Mouse (Mus musculus): ENCODE measurements around the gene Cyb5r1. TPM values are rescaled to one million over a fixed set of nuclear protein-coding genes. Genes with fewer than 3 reads are reported as not detected.
A peak's percentile ranks its signal among the peaks of the same experiment; 100 is the strongest.

Gene Cyb5r1
- total RNA-seq (2021) = 10 to 100 TPM; 21.0 to 33.0 TPM
- long read RNA-seq, experiment 1, transcript Cyb5r1-201 (9 exons, 1,837 nt) = major isoform, 28 of 37 reads
- long read RNA-seq, experiment 1, partial matches to known transcripts = 5 of 37 reads
- long read RNA-seq, experiment 1, other reads (novel, unspliced or antisense) = 4 of 37 reads
- long read RNA-seq, experiment 2, transcript Cyb5r1-201 (9 exons, 1,837 nt) = major isoform, 17 of 27 reads
- long read RNA-seq, experiment 2, partial matches to known transcripts = 4 of 27 reads
- long read RNA-seq, experiment 2, other reads (novel, unspliced or antisense) = 5 of 27 reads

DNA sequence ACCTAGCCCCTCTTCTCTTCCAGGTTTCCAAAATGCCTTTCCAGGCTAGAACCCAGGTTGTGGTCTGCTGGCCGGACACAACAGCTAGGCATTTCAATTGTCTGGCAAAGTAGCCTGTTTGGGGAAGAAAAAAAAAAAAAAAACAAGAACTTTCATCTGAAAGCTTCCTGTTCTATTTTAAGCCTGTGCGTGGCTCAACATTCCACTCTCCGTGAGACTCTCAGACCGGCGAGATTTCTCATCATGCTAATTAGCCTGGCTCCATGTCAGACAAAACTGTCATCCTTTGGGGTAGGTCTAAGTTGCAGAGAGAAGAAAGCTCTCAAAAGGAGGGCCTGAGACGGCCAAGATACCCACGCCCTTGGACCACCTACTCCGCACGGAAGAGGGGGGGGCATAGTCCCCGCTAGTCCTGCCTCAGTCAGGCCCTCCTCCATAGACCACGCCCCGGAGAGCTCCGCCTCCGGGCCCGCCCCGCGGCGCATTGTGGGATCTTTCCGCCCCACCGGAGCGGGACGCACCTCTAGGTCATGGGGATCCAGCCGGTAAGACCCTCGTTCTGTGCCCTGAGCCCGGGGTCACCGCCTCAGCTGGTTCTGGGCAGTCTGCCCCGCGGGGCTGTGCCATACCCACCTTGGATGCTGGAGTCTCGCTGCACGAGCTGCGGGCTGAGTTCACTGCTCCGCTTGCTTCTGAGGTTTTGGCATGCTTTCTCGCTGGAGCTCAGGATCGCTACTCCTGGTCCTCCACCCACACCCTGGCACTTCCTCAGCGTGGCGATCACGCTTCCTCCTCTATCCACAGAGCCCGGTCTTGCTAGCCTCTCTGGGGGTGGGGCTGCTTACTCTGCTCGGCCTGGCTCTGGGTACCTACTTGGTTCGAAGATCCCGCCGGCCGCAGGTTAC lies at the start of gene Cyb5r1:
TSS of gene Cyb5r1 (plus strand) at position 51 of the 905 bp plus-strand sequence.
- DNase-seq = peak; percentile 88

DNA sequence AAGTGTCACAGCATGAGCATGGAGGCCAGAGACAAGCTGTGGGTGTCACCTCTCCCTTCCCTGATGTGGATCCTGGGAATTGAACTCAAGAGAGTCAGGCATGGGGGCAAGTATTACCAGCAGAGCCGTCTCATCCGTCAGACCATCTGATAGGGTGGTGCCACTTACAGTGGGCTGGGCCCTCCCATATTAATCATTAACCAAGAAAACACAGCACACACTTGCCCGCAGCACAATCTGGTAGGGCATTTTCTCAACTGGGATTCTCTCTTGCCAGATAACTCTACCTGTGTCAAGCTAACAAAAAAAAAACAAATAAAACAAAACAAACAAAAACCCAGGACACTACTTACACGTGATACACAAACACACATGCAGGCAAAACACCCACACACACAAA lies 47.9 kb upstream of the Cyb5r1 start:
- DNase-seq = no peak

DNA sequence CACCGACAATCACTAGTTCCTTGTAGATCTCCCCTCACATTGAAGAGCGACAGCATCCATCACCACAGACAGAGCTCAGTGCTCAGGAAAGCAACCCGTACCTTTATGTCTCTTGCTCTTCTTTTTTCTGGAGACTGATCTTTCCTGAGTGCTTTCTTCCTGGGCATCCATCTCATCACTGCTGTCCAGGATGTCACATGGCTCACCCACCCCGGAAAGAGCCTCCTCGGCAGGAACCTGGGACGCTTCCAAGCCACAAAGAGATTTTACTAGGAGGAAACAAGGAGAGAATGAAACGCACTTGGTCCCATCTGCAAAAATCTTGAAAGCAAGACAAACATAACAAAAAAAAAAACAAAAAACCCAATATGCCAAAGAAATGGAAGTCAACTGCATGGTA lies 44.7 kb upstream of the Cyb5r1 start:
- no peak for DNase-seq

DNA sequence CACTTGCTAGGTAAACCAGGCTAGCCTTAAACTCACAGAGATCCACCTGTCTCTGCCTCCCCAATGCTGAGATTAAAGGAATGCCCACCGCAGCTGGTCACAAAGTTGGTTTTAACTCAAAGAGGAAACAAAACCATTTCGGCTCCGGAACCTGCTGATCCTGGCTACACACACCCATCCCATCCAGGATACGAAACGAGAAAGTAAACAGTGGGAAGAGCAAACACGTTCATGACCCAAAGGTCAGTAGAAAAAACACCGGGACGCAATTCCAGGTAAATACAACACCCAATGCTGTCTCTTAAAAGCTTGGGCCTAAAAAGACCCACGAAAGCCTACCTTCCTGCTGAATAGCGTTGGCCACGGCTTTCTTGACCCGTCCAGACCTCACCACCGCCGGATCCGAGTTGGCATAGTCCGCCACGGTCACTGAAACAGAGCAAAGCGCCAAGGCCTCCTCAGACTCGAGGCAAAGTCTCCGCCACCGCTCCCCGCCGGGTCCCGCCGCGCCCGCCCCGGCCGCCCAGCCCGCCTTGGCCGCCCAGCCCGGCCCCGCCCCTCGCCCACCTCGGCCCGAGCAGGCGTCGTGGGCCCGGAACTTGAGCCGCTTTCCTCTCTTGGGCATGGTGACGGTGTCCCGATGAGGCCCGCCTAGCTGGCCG lies 44.0 kb upstream of the Cyb5r1 start:
- DNase-seq = no peak

DNA sequence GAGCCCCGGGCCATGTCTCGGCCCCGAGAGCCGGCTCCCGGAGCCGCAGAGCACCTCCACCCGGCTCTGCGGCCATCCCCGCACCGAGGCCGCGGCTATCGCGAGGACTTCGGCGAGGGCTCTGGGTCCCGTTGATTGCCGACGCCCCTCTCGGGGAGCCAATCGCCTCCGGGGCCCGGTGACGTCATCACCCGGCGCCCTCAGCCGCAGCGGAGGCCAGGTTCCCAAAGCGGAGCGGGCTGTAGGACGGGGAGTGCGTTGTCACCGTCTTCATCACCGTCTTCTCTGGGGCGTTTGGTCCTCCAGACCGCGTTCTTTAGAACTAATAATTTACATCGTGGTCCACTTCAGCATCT lies 43.5 kb upstream of the Cyb5r1 start, which contains the start of gene Tmem183a:
TSS of gene Tmem183a (minus strand) at position 123 of the 356 bp plus-strand sequence.
- peak; percentile 99 for DNase-seq

DNA sequence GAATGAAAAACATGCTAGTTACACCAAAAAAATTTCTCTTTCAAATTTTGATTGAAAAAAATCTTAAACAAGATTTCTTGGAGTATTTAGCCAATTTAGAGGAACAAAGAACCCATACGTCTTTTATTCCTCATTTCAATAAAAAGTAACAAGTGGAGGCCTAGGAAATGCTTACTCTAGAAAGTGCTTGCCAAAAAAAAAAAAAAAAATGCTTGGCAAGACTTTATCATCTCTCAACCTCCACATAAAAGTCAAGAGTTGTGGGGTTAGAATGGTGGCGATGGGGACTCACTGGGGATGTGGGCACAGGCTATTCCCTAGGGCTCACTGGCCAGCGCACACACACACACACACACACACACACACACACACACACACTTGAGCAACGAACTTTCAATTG lies 42.2 kb upstream of the Cyb5r1 start:
- DNase-seq = no peak

DNA sequence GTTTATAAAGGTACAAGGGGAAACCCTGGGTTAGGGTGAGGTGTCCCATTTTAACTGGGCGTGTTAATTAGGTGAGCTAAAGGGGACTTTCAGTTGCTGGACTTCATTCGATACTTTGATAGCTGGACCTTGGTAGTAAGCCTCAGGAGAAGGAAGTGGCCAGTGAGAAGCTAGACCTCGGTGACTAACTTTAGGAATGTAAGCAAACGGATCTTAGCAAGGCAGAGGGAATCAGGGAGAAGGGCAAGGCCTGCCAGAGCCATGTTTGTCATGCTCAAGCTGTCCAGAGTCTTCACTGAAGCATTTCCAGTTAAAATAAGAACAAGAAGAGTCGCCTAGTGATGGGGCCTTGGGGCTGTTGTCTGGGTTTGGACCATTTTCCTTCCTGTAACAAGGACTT lies 39.9 kb upstream of the Cyb5r1 start:
- no peak for DNase-seq

DNA sequence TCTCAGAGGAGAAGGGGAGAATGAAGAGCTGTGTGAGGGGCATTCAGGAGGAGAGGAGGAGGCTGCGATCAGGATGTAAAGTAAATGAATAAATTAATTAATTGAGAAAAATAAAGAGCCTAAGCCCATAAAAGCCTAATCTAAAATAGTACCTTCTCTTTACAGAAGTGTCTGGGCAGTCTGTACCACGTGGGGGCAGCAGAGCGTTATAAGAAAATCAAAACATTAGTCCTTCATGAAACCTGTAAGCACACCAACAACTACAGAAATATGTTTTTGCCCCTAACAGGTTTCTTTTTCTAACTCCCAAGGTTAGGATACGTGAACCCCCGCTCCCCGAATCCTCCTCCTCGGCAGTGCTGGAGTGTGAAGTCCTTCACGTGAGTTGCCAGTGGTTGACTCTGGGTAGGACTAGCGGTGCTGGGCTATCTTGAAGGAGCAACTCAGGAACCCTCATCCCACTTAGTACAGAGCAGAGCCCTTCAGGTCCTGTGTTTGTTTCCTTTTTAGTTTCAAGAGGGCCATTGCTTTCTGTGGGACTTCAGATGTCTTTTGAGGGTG lies 36.5 kb upstream of the Cyb5r1 start:
- peak; percentile 82 for DNase-seq

DNA sequence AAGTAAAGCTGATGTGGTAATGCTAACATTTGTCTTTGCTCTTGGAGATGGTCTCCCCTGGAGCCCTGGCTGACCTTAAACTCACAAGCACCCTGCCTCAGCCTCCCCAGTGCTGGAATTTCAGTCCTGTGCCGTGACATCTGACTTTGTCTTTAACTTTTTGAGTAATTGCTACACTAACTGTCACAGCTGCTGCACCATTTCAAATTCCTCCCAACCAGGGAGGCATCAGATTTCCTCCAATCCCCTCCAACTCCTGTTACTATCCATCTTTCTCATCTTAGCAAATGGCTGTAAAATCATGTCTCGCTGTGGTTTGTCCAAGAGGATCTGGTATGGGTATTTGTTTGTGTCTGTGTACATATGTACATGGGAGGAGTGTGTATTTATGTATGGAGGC lies 31.2 kb upstream of the Cyb5r1 start:
- DNase-seq = no peak

DNA sequence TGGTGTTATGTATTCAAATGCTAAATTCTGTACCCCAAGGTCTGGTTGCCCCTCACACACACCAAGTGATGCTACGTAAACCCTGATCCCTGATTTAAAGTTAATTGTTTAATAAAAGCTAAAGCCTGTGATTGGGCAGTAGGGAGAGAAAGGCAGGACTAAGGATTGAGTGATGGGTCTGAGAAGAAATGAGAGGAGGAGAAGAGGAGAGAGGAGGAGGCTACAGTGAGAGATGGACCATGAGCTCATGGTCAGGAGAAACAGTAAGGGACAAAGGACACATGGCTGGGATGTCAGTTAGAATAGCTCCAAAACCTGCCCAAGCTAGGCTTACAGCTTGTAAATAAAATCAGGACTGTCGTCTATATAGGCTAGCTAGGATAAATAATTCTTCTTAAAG lies 24.3 kb upstream of the Cyb5r1 start:
- no peak for DNase-seq

DNA sequence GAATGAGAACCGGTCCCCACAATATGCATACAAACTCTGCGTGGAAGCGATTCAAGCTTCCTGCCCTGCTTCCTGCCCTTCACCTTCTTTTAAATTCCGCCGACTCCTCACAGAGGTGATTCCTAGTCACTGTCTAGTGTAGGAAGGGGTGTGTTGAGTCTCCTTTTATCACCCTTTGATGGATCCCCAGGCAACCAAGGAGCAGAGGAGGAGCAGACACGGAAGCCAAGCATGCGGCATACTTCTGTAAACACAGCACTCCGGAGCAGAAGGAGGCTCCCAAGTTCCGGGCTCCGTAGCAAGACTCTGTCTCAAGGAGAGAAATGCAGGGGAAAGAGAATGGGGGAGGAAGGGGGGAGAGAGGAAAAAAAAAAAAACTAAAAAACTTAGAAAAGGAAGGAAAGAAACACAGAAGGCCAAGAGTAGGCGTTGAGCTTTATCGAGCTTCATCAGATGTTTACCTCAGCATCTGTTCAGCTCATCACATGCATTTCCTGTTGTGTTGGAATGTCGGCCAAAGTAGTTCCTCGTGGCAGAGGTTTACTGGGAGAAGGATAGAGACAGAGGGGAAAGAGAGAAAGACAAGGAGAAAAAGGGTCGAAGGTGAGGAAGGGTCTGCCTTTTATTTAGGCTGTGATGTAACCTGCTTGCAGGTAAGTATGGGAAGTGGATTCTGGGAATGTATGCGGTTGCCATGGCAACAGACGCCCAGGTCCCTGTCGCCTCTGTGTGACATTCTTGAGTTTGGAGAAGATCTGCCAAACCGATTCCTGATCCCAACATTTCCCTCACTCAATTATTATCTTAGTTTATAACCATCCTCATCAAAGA lies 23.3 kb upstream of the Cyb5r1 start:
- DNase-seq = no peak

DNA sequence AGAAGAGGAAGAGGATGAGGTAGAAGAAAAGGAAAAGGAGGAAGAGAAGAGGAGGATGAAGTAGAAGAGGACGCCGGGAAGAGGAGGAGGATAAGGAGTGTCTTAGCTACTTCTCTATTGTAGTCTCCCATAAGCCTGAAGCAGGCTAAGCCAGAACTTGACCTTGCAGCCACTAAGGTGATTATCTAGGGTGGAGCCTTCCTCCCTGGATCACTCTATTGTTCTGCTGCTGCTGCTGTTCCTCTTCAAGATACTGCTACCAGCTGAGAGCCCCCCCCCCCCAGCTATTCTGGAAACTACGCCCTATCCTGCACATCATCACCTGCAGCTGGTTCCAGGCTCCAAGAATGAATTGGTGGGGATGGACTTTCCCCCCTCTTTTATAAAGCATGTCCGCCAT lies 20.8 kb upstream of the Cyb5r1 start:
- no peak for DNase-seq

DNA sequence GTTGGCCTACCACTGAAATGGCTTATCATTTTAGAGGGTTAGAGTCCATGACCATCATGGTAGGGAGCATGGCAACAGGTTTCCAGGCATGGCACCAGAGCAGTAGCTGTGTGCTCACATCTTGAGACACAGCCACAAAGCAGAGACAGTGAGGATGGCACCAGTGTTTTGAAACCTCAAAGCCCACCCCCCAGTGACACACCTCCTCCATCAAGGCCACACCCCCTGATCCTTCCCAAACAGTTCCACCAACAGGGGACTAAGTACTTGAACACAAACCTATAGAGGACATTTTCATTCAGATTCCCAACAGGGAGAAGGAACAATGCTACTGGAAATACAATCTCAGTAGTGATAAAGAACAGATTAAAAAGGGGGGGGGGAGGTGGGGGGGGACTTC lies 20.2 kb upstream of the Cyb5r1 start:
- DNase-seq = no peak

DNA sequence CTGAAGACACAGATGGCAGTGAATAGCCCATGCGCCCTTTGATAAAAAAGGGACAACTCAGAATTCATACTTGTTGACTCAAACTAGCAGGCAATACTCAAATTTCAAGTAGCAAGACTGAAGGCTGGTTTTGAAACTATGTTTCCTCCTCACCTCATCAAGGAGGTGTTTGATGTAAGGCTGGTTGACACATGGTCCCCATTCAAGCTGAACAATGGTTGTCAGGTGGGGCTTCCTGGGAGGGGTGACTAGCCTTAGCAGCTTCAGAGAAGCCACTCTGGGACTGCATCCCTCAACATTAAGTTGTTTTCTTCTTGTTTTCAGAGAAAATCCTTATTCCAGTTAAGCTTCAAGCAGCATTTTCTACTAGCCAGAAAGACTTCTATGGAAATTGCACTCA lies 19.7 kb upstream of the Cyb5r1 start, which contains the start of gene 4933406M09Rik:
TSS of gene 4933406M09Rik (plus strand) at position 275 of the 400 bp plus-strand sequence.
- DNase-seq = no peak

DNA sequence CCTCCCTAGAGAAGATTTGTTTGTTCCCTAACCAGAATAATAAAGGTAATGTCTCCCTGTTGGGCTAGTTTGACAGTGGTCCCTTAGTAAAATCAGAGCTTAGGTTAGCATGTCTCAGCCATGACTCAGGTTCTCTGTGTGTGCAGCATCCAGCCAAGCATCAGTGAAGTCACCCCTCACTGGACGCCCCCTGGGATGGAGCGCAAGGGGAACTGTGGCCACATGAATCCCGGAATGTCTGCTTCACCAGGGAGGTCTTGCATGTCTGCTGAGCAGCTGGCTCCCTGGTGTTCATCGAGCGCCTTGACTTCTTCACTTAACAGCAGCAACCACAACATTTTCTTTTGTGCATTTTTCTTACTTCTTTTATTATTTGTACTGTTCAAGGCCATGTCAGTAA lies 11.5 kb upstream of the Cyb5r1 start:
- DNase-seq = no peak

DNA sequence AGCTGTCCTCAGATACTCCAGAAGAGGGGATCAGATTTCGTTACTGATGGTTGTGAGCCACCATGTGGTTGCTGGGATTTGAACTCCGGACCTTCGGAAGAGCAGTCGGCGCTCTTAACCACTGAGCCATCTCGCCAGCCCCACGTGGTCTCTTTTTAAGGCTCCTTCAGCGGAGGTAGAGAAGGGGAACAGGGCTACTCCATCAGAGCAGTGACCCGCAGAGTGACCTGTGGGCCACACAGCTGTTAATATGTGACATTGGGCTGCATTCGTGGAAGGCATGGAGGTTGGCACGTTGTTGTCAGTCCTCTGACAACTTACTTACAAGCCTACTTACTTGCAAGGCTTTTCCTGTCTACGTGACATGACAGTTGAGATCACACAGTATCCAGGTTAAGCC lies 7.1 kb upstream of the Cyb5r1 start:
- no peak for DNase-seq

DNA sequence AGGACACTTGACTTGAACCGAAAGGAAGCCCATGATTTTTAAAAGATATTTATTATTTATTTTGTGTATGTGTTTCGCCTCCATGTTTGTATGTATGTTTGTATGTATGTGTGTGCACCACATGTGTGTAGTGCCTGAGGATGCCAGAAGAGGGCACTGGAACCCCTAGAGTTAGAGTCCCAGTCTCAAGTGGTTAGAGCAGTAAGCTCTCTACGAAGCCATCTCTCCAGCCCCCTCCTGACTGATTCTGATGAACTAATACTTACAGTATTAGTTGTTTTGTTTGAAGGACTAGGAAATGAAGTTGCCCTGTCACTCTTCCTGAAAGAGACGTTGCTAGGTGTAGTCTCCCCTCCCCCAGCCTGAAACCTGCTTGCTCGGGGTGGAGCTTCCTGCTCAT lies 5.6 kb upstream of the Cyb5r1 start:
- no peak for DNase-seq

DNA sequence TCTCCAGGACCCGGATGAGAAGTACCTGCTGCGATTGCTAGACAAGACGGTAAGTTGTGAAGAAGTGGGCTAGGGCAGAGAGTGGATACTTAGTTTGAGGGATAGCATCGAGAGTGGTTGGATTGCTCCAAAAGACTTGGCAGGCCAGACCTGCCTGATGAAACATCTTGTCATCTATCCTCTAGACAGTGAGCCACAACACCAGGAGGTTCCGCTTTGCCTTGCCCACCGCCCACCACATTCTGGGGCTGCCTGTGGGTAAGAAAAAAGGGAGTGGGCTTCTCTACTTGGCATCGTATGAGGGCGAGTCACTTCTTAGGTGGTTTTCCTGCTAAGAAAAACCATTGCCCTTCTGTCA lies 1.0 kb downstream of the Cyb5r1 start:
- no peak for DNase-seq

DNA sequence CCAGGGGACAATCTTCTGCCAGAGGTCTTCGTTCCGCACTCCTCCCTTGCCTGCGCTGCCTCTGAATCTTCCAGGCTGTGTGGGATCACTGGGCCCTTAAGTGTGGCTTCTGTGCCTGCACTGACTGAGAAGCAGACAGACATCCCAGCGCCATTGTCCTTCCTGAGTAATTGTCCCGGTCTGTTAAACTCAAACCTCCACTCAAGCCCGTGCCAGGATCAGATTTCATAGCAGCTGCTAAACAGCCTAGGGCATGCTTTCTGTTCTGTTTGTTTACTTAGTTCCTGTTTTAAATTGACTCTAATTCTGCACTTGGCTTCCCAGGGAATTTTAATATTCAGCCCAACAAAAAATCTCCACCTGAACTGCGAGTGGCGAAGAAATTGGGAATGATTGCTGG lies 2.7 kb downstream of the Cyb5r1 start:
- no peak for DNase-seq

DNA sequence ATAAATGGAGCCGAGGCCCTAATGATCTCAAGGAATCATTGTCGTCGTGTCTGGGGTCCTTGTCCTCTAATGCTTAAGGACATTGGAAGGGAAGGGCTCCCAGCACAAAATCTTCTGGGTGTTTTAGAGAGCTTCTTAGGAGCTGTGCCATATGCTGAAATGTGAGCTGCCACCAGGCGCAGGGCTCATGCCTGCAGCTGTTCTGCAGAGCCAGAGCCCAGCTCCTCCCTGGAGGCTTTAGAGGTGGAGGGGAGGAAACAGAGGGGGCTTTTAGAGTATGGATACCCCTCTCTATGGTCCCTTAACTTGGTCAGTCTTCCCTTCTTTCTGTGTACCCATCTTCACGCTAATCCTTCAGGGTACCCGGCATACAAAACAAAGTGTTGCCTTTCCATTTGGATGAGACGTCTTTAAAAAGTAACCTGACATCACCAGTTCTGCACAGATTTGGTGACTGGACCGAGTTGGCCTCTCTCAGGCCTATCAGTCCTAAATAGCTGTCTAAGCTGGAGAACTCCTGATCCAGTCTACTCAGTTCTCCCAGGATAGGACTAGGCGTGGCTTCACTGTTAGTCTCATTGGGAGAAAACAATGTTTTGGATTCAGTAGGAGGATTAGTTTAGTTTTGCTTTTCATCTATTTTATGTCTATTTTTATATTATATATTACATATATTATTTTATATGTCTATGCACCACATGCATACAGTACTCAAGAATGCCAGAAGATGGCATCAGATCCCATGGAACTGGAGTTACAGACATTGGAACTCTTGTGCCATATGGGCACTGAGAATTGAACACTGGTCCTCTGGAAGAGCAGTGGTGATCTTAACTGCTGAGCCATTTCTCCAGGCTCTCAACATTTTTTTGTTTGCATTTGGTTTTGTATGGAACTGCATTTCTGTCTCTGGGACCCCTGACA lies 6.6 kb downstream of the Cyb5r1 start:
- no peak for DNase-seq

DNA sequence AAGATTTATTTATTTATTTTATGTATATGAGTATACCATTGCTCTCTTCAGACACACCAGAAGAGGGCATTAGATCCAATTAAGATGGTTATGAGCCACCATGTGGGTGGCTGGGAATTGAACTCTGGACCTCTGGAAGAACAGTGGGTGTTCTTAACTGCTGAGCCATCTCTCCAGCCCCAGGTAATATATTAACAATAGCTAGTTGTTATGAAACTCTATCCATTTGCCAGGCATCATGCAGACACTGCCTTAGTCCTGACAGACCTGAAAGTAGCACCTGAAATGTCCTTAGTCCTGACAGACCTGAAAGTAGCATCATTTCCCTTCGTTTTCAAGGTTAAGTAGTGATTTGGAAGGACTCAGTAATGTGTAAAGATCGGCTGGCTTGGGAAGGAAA lies 8.7 kb downstream of the Cyb5r1 start:
- DNase-seq = no peak
